Mouse (Mus musculus) heart, postnatal 0 days (tissue): ENCODE results near the gene Ube4b. TPM values are rescaled to one million over a fixed set of nuclear protein-coding genes. Genes with fewer than 3 reads are reported as not detected.

Experiments
- ATAC-seq: fragments of 200-750 bp; cut with Nextera tagmentation; 2 replicates; pipeline ENCODE4 v1.8.0; 2017; ENCODE audit warnings: low read depth, moderate number of reproducible peaks, moderate library complexity; ENCODE audit not compliant: insufficient read depth
- DNase-seq: peaks from one replicate; pipeline ENCODE4 v3.0.0-alpha.2; 2016; ENCODE audit warnings: low spot score
- H3K27ac ChIP-seq: fragments of 300-500 bp; sonication (generic); 2 replicates; pipeline ENCODE4 v1.5.1; 2014; ENCODE audit warnings: low read depth, mild to moderate bottlenecking
- H3K27me3 ChIP-seq: fragments of 300-500 bp; sonication (generic); 2 replicates; pipeline ENCODE4 v1.6.1; 2014; ENCODE audit warnings: low read length, mixed read lengths; ENCODE audit not compliant: control insufficient read depth, insufficient read depth
- H3K36me3 ChIP-seq: fragments of 300-500 bp; sonication (generic); replicated peaks from 2 replicates; pipeline ENCODE4 v1.6.1; 2014; ENCODE audit warnings: low read length, mixed read lengths; ENCODE audit not compliant: control insufficient read depth, insufficient read depth
- H3K4me1 ChIP-seq: fragments of 300-500 bp; sonication (generic); 2 replicates; pipeline ENCODE4 v1.6.1; 2014; ENCODE audit warnings: antibody characterized with exemption; ENCODE audit not compliant: control insufficient read depth, insufficient read depth
- H3K4me2 ChIP-seq: fragments of 300-500 bp; sonication (generic); 2 replicates; pipeline ENCODE4 v1.6.1; 2014; ENCODE audit warnings: low read depth, mild to moderate bottlenecking, low read length, moderate library complexity
- H3K4me3 ChIP-seq: fragments of 300-500 bp; sonication (generic); 2 replicates; pipeline ENCODE4 v1.5.1; 2014; ENCODE audit warnings: low read depth, low read length
- H3K9ac ChIP-seq: fragments of 300-500 bp; sonication (generic); replicated peaks from 2 replicates; pipeline ENCODE4 v1.6.1; 2014; ENCODE audit warnings: low read depth, low read length, mixed read lengths
- H3K9me3 ChIP-seq: fragments of 300-500 bp; sonication (generic); replicated peaks from 2 replicates; pipeline ENCODE4 v1.6.1; 2016; ENCODE audit warnings: low read length; ENCODE audit not compliant: control insufficient read depth
- CTCF ChIP-seq: IDR thresholded peaks from 2 replicates; pipeline ENCODE4 v1.5.1; 2016; ENCODE audit warnings: antibody characterized with exemption, control low read depth, low read depth
- EP300 ChIP-seq: IDR thresholded peaks from 2 replicates; pipeline ENCODE4 v1.6.1; 2016; ENCODE audit warnings: antibody characterized with exemption, low read depth
- WGBS: fragments of 180-500 bp; shearing (Covaris S2); extraction: QIAGEN DNeasy Blood & Tissue Kit; methylation state at CpG from one replicate; pipeline ENCODE4 v1.1.7; 2014; 5-methylcytosine and 5-hydroxymethylcytosine counted together
- polyA plus RNA-seq: library from polyadenylated mRNA; unstranded; fragments of >200 nt; fragmentation: Nextera tagmentation; extraction: Ambion mirVana; gene quantifications from 2 replicates; pipeline ENCODE4 v1.2.1, GENCODE M21; 2015
- total RNA-seq: library from RNA; depleted of rRNA; stranded (reverse); fragments of >200 nt; gene quantifications from 2 replicates; pipeline ENCODE4 v1.2.3, GENCODE M21; 2014; ENCODE audit warnings: low replicate concordance

Gene Ube4b
- total and polyA plus RNA-seq, 2 experiments from 2014 or later, result 20.2 to 56.4 TPM

- 46% methylated on average over 10 of the region's 10 CpGs for WGBS
- H3K27me3 ChIP-seq, result no peaks in the 10 kb centered on the region
- no peak overlapping the region for H3K4me3 ChIP-seq
- DNase-seq (peak; percentile 71), ATAC-seq (peak; percentile 67)
- H3K9ac ChIP-seq, result no peak overlapping the region
- peaks cover 28% of the 10 kb centered on the region for H3K36me3 ChIP-seq
- H3K4me1 ChIP-seq, result peaks cover 31% of the 10 kb centered on the region
- peak; percentile 39 for TF ChIP-seq CTCF
- TF ChIP-seq EP300, result no peak
- peak overlapping the region; percentile 28 for H3K27ac ChIP-seq
- no peaks in the 10 kb centered on the region for H3K9me3 ChIP-seq
- H3K4me2 ChIP-seq, result no peak overlapping the region
These were observed 101.0 kb downstream of the Ube4b start for GRCm38 (mm10) chr4:149325411-149326162.

- 24% methylated on average over 16 of the region's 16 CpGs for WGBS
- ATAC-seq, result peak; percentile 62
- no peak for TF ChIP-seq CTCF
- TF ChIP-seq EP300, result no peak
- Histone ChIP-seq H3K27me3 (no peaks in the 10 kb centered on the region), H3K9me3 (no peaks in the 10 kb centered on the region), H3K27ac (peak overlapping the region; percentile 57), H3K9ac (no peak overlapping the region), H3K4me3 (no peak overlapping the region), H3K4me2 (no peak overlapping the region), H3K36me3 (peaks cover 10% of the 10 kb centered on the region), H3K4me1 (peaks cover 31% of the 10 kb centered on the region)
- DNase-seq, result peak; percentile 81
These were observed 102.8 kb downstream of the Ube4b start for GRCm38 (mm10) chr4:149323730-149324129.

- 61% methylated on average over 6 of the region's 6 CpGs for WGBS
- no peaks in the 10 kb centered on the region for H3K9me3 ChIP-seq
- H3K27me3 ChIP-seq, result no peaks in the 10 kb centered on the region
- H3K4me3 ChIP-seq, result no peak overlapping the region
- H3K4me1 ChIP-seq, result peaks cover 30% of the 10 kb centered on the region
- DNase-seq (no peak), ATAC-seq (no peak)
- H3K27ac ChIP-seq, result peak overlapping the region; percentile 57
- H3K4me2 ChIP-seq, result no peak overlapping the region
- H3K36me3 ChIP-seq, result 0 out of 2 replicates have a peak, but pooled peaks cover 2% of the 10 kb centered on the region
- no peak overlapping the region for H3K9ac ChIP-seq
- TF ChIP-seq EP300, result no peak
- TF ChIP-seq CTCF, result no peak
These were observed 103.8 kb downstream of the Ube4b start for GRCm38 (mm10) chr4:149322718-149323117.

- Histone ChIP-seq H3K4me1 (peaks cover 26% of the 10 kb centered on the region), H3K4me2 (no peak overlapping the region), H3K9me3 (no peaks in the 10 kb centered on the region), H3K36me3 (no peaks in the 10 kb centered on the region), H3K27me3 (no peaks in the 10 kb centered on the region), H3K4me3 (no peak overlapping the region), H3K9ac (no peak overlapping the region), H3K27ac (no peak overlapping the region)
- DNase-seq, result no peak
- TF ChIP-seq CTCF, result no peak
- TF ChIP-seq EP300, result no peak
- no peak for ATAC-seq
- WGBS, result 89% methylated on average over 4 of the region's 4 CpGs
These were observed 104.3 kb downstream of the Ube4b start for GRCm38 (mm10) chr4:149322286-149322685.

DNA sequence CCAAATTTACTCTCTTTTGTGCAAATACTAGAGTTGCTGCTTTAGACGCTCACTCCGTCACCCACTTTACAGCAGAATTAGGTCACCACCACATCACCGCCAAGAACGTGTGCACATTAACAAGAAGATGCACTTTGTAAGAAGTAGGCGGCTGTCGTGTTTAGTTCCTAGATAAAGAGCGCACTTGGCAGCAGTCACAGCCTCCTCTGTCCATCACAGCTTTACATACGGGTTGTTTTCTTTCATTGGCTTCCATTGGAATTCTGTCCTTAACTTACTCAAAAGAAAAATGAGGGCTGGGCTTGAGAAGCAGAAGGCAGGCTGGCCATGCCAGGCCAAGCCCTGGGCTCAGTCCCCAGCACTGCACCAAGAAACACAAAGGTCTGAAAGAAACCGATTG, 107.5 kb downstream of the Ube4b start:
- H3K27ac ChIP-seq, result no peak overlapping the region
- H3K4me2 ChIP-seq, result no peak overlapping the region
- ATAC-seq (no peak), DNase-seq (peak; percentile 49)
- TF ChIP-seq CTCF (no peak), EP300 (no peak)
- H3K27me3 ChIP-seq, result no peaks in the 10 kb centered on the region
- H3K9me3 ChIP-seq, result no peaks in the 10 kb centered on the region
- WGBS, result 22% methylated on average over 9 of the region's 9 CpGs
- no peak overlapping the region for H3K4me3 ChIP-seq
- no peak overlapping the region for H3K9ac ChIP-seq
- peaks cover 11% of the 10 kb centered on the region for H3K4me1 ChIP-seq
- H3K36me3 ChIP-seq, result no peaks in the 10 kb centered on the region

- H3K4me3 ChIP-seq, result no peak overlapping the region
- no peaks in the 10 kb centered on the region for H3K4me1 ChIP-seq
- TF ChIP-seq CTCF, result no peak
- TF ChIP-seq EP300, result no peak
These were observed 109.2 kb downstream of the Ube4b start for GRCm38 (mm10) chr4:149317387-149317786.

More at GRCm38 (mm10) chr4:149317387-149317786, 109.2 kb downstream of the Ube4b start:
- no peak for ATAC-seq
- Histone ChIP-seq H3K9me3 (no peaks in the 10 kb centered on the region), H3K36me3 (no peaks in the 10 kb centered on the region), H3K9ac (no peak overlapping the region), H3K4me2 (no peak overlapping the region), H3K27ac (no peak overlapping the region), H3K27me3 (no peaks in the 10 kb centered on the region)
- WGBS, result 78% methylated on average over 5 of the region's 5 CpGs
- no peak for DNase-seq
